Mouse (Mus musculus) megakaryocyte, adult 5-6 weeks (primary cell): ENCODE data around the gene Prkch. TPM values are rescaled to one million over a fixed set of nuclear protein-coding genes. Genes with fewer than 3 reads are reported as not detected.

Experiments
- ATAC-seq: 2 replicates; pipeline ENCODE4 v1.8.0; 2016; ENCODE audit warnings: mild to moderate bottlenecking, inconsistent platforms; ENCODE audit not compliant: poor library complexity, severe bottlenecking
- total RNA-seq, 2 experiments: library from RNA; stranded (forward) in 1 of 2; stranded (reverse) in 1 of 2; fragments of 153-499, 151-499 nt in 1 of 2; fragments of 221-1000, 200-1000 nt in 1 of 2; gene quantifications; 2 replicates each; pipeline versions ENCODE4 v1.2.3 to v1.2.4; 2015 to 2017

Gene Prkch
- total RNA-seq, 2 experiments from 2014 or later = 14.0 to 15.5 TPM

- no peak for ATAC-seq
These were observed 158.0 kb downstream of the Prkch start for GRCm38 (mm10) chr12:73742577-73742976.

- no peak for ATAC-seq
These were observed 158.5 kb downstream of the Prkch start for GRCm38 (mm10) chr12:73743087-73743486.

DNA sequence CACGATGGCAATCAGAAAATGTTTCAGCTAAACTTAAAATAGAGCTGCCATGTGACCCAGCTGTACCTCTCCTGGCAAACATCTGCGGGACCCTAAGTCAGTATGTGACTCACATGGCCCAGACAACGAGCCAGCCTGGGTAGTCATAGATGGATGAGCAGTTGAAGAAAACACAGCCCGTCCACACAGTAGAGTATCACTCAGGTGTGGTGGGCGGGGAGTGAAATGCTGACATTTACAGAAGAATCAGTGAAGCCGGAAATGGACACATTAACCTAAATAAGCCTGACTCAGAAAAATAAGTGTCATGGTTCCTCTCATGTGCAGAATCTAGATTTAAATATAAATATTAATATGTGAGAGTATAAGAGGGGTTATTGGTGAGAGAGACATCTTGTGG lies 161.5 kb downstream of the Prkch start:
- no peak for ATAC-seq

- no peak for ATAC-seq
These were observed 163.8 kb downstream of the Prkch start for GRCm38 (mm10) chr12:73748373-73748772.

GRCm38 (mm10) chr12:73754476-73755150 lies 170.0 kb downstream of the Prkch start:
- ATAC-seq = no peak

DNA sequence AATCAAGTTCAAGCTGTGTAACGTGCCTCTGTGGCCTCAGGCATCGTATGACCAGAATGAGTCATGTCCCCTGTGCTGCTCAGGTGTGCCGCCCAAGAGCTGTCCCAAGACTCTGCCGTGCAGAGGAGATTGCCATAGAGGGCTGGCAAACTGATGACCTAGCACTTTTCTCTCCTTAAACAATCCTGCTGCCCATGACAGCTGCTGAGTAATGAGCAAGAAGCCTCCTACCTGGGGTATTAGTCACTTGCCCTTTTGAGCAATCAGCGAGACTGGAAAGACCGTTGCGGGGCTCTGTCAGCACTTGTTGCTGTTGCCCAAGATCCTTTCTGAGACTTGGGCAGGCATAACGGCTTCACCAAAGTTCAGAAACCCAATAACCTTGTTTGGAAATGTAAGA lies 171.1 kb downstream of the Prkch start:
- ATAC-seq = peak; percentile 90

GRCm38 (mm10) chr12:73756527-73756926 lies 171.9 kb downstream of the Prkch start:
- peak; percentile 49 for ATAC-seq

- ATAC-seq = no peak
These were observed 177.4 kb downstream of the Prkch start for GRCm38 (mm10) chr12:73762001-73762400.

GRCm38 (mm10) chr12:73762762-73763161 lies 178.2 kb downstream of the Prkch start:
- no peak for ATAC-seq

GRCm38 (mm10) chr12:73764649-73765525 lies 180.3 kb downstream of the Prkch start:
- peak; percentile 29 for ATAC-seq

GRCm38 (mm10) chr12:73766152-73766551 lies 181.6 kb downstream of the Prkch start:
- ATAC-seq = no peak

- ATAC-seq = no peak
These were observed 184.2 kb downstream of the Prkch start for GRCm38 (mm10) chr12:73768788-73769187.

DNA sequence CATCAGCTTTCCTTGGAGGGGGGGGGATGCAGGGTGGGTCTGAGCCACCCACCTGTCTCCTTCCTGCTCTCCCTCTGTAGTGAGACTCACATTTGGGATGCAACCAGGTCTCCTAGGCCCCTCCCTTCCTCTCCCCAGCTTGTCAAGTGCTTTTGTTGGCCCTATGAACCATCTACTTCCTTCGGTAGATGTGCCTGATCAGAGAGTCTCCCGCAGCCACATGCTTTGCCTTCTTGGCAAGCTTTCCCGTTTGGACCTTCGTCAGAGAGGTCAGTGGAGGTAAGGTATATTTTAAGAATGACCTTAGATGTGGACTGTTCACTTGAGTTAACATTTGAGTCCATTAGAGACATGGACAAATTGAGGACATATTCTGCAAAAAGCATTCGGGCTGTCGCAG lies 184.9 kb downstream of the Prkch start:
- no peak for ATAC-seq

DNA sequence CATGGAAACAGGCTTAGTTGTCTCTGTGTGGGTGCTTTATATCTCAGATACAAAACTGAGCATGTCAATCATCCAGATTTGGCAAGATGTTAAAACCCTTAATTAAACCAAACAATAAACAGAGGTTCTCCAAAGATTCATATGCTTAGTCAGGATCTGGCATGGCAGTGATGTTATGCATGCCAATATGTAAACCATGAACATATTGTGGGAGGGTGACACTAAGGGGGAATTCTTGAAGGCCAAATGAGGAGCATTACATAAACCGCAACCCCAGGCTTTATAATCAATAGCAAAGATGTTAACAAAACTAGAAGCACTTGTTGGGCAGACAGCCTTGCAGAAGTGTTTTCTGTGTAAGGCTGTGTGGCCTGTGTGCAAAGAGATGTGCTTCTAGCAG lies 186.2 kb downstream of the Prkch start:
- ATAC-seq = no peak

DNA sequence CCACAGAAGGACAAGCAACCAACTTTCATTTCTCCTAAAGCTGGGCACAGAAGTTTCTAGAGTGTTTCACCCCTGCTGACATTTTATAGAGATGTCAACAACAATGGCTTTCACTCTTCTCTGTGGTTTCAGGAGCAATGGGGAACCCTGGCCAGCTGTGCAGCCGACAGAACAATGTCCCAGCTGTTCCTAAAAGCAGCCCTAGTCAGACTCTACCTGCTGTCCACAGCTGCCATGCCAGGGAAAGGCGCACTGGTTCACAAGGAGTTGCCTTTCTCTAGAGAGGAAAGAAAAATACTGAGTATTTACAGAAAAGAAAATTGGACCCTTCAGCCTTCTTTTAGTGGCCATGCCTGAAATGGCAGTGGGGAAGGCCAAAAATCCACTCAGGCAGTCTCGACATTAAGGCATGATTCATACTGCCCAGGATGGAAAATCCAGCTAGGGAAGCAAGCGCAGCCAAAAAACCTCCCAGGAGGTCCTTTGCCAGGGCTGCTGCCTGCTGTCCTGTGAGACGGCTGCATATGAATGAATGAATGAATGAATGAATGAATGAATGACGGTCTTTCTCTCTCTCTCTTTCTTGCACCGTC lies 190.3 kb downstream of the Prkch start:
- no peak for ATAC-seq

- no peak for ATAC-seq
These were observed 191.9 kb downstream of the Prkch start for GRCm38 (mm10) chr12:73776401-73776945.

DNA sequence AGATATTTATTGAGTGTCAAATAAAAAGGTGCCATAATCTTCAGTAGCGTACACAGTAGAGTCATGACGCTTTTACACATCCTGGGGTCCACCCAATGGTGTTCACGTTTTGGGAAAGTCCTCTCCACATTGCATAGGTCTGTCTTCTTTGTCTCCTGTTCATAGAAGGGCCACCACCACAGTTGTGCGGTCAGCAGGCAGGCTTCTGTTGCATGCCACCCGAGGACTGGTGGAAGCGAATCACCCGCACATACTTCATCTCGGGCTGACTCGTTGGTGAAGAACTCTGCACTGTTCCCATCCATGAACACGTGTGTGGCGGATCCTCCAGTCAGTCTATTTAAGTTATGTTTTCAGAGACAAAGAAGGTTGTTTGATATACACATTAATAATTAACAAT lies 193.1 kb downstream of the Prkch start:
- no peak for ATAC-seq

DNA sequence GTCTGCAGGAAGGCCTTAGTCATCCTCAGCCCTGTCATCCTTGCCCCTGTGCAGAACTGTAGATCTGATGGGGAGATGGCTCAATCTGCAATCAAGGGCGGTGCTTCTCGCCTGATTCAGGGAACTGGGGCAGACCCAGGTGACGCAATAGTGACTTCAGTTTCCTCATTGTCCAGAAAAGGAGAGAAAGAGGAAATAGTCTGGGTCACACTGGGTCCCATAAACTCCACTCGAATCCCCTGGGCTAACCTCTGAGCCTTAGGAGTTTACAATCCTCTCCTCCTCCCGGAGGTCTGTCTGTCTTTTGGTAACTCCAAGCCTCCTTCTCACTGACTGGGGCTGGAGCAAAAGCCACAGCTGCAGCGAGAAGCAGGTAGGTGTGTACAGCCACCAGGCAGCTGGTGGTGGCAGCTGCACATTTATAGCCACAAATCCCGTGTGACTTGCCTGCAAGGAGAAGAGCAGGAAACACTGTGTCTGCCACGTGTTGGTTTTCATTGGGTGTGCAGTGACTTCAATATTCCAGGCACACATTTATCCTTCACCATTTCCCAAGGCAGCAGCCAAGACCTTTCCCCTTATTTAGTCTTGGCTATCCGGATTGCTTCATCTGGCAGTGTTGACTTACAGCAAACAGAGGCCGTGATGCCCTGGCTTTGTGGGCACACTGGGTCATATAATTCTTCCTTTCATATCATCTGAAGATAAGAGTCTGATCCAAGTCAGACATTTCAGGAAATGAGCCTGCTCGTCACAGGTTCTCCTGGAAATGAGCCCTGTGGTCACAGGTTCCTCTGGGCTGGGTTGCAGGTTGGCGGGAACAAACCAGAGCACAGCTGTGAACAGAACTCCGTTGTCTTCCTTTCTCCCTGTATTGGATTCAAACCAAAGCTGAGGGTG lies 195.0 kb downstream of the Prkch start:
- peak; percentile 94 for ATAC-seq

- ATAC-seq = no peak
These were observed 196.9 kb downstream of the Prkch start for GRCm38 (mm10) chr12:73781425-73782032.

DNA sequence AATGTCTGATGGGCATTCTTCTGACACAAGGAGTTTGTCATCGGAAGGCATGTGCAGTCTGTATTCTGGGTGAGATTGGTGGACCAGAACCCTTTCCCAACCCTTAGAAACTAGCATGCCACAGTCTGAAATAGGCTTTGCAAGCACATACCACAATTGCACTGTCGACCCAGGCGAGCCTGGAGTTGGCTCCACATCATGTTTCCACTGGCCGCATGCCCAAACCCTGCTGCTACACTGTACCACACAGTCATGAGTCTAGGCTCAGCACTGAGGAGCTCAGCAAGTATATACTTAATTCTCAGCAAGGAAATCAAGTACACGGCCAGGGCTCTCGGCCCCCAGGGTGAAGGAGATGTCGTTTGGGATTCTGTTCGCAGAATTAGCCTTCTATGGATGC lies 202.3 kb downstream of the Prkch start:
- ATAC-seq = no peak
